ENCODE assay signal across 8 mouse cellular contexts in the genomic region with DNA sequence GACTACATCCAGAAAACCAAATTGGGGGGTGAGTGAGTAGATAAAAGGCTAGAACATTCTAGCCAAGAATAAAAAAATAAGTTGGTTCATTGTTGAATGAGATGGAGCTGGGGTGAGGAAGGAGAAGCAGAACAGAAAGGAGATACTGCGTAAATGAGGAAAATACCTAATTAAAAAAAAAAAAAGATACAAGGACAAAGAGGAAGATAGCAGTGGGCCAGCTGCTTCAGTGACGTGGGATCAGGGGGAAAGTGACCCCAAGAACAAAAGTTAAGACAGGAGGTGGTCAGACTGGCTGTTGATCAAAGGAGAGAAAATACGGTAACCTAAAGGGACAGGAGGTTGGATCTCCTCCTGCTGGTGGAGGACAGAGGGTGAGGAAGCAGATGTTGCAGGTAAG. TPM values are rescaled to one million over a fixed set of nuclear protein-coding genes. Genes with fewer than 3 reads are reported as not detected.
DNase-seq lines count a peak whose midpoint lies in the region; ATAC-seq and TF ChIP-seq lines count a peak whose summit lies in the region.

A gene (plus strand): TSS at position 301 of the 400 bp plus-strand sequence.

- in situ Hi-C loops in Patski (cut with MboI; ENCODE audit: low pct_unique_long_range_greater_than_20kb): loop anchor here (10.0 kb wide), 1 partner anchor 762 kb away; no protein-coding TSS in a partner anchor

- H3K27ac ChIP-seq in heart, postnatal 0 days (ENCODE audit: low read depth): peak within 1 kb of the TSS; percentile 89
- no peak within 1 kb of the TSS for H3K27ac ChIP-seq in forebrain, embryonic 15.5 days (replicated peaks)
- H3K27ac ChIP-seq in midbrain, embryonic 10.5 days (replicated peaks): peak within 1 kb of the TSS; percentile 77; the same call in 1 of the 2 replicates

- no peak for TF ChIP-seq EP300 in heart, postnatal 0 days (IDR thresholded peaks at IDR 0.05; ENCODE audit: low read depth)

- H3K9me3 ChIP-seq in heart, postnatal 0 days (replicated peaks; ENCODE audit: control insufficient read depth, low read length): no peaks in the 10 kb centered on the region
- H3K9me3 ChIP-seq in forebrain, embryonic 15.5 days: no peaks in the 10 kb centered on the region
- no peaks in the 10 kb centered on the region for H3K9me3 ChIP-seq in midbrain, embryonic 10.5 days (replicated peaks)

- H3K4me2 ChIP-seq in heart, postnatal 0 days (ENCODE audit: low read depth, low read length): peak within 1 kb of the TSS; percentile 68
- H3K4me2 ChIP-seq in forebrain, embryonic 15.5 days (replicated peaks): peak within 1 kb of the TSS; percentile 30

- CTCF ChIA-PET in Patski (lab: Charles Lee): interaction anchor here (0.6 kb wide), 1 partner anchor 12 kb away, joined by 3 read pairs; no protein-coding TSS in a partner anchor

- ATAC-seq in heart, postnatal 0 days (ENCODE audit: insufficient read depth, low read depth): no peak
- no peak for ATAC-seq in Patski
- no peak for ATAC-seq in forebrain, embryonic 15.5 days (replicated peaks)

- H3K27me3 ChIP-seq in heart, postnatal 0 days (ENCODE audit: control insufficient read depth, insufficient read depth, low read length): no peaks in the 10 kb centered on the region
- no peaks in the 10 kb centered on the region for H3K27me3 ChIP-seq in Patski
- H3K27me3 ChIP-seq in forebrain, embryonic 15.5 days: no peaks in the 10 kb centered on the region
- no peaks in the 10 kb centered on the region for H3K27me3 ChIP-seq in midbrain, embryonic 10.5 days (ENCODE audit: low read depth, poor library complexity, severe bottlenecking)

- intact Hi-C loops in gastrocnemius, postnatal 14 days (cut with DNase I; ENCODE audit: low total_unique reads): no loop called here

- POLR2A ChIA-PET in Patski (lab: Charles Lee): no interaction called here

- peak within 1 kb of the TSS; percentile 41 for H3K4me3 ChIP-seq in heart, postnatal 0 days (ENCODE audit: low read depth, low read length)
- no peak within 1 kb of the TSS for H3K4me3 ChIP-seq in forebrain, embryonic 15.5 days
- H3K4me3 ChIP-seq in midbrain, embryonic 10.5 days: no peak within 1 kb of the TSS

- H3K4me1 ChIP-seq in heart, postnatal 0 days (ENCODE audit: control insufficient read depth, insufficient read depth): peaks cover 6% of the 10 kb centered on the region; the same call in 1 of the 2 replicates
- H3K4me1 ChIP-seq in forebrain, embryonic 15.5 days: peaks cover 7% of the 10 kb centered on the region
- H3K4me1 ChIP-seq in midbrain, embryonic 10.5 days: peaks cover 8% of the 10 kb centered on the region

- TF ChIP-seq CTCF in heart, postnatal 0 days (IDR thresholded peaks at IDR 0.05; ENCODE audit: low read depth): no peak
- no peak for TF ChIP-seq CTCF in Patski (IDR thresholded peaks at IDR 0.05)

- no peaks in the 10 kb centered on the region for H3K36me3 ChIP-seq in heart, postnatal 0 days (replicated peaks; ENCODE audit: control insufficient read depth, insufficient read depth, low read length)
- H3K36me3 ChIP-seq in forebrain, embryonic 15.5 days: no peaks in the 10 kb centered on the region
- no peaks in the 10 kb centered on the region for H3K36me3 ChIP-seq in midbrain, embryonic 10.5 days

- DNase-seq in heart, postnatal 0 days (ENCODE audit: low spot score): no peak
- no peak for DNase-seq in heart, postnatal 4 days
- no peak for DNase-seq in Patski (ENCODE audit: low read depth, low spot score)
- DNase-seq in midbrain, embryonic 10.5 days (ENCODE audit: low spot score): no peak
- no peak for DNase-seq in layer of hippocampus, postnatal 36 days
- DNase-seq in cerebellum, adult 8-10 months: no peak
- DNase-seq in gastrocnemius, postnatal 14 days: no peak

- WGBS in heart, postnatal 0 days: 89% methylated on average over 3 of the region's 3 CpGs
- WGBS in forebrain, embryonic 15.5 days: 77% methylated on average over 3 of the region's 3 CpGs
- 81% methylated on average over 3 of the region's 3 CpGs for WGBS in midbrain, embryonic 10.5 days

- peak within 1 kb of the TSS; percentile 49 for H3K9ac ChIP-seq in heart, postnatal 0 days (replicated peaks; ENCODE audit: low read depth, low read length)
- H3K9ac ChIP-seq in forebrain, embryonic 15.5 days (replicated peaks): no peak within 1 kb of the TSS

RNA-seq across cellular contexts. Expression of the gene that starts here (rescaled TPM):
- total RNA-seq in heart, postnatal 0 days (2014; rRNA removed; ENCODE audit: low replicate concordance): 3.9 and 5.5 TPM in 2 replicates
- 6.3 and 7.9 TPM in 2 replicates for polyA plus RNA-seq in heart, postnatal 0 days (2015; fragmentation: Nextera tagmentation; extraction: Ambion mirVana)
- 1 to 10 TPM; 6.8 TPM for total RNA-seq in heart, postnatal 4 days (2021)
- 69.0 TPM for polyA plus RNA-seq in Patski (2021)
- 0.98 and 1.5 TPM in 2 replicates for polyA plus RNA-seq in forebrain, embryonic 15.5 days (2015; fragmentation: Nextera tagmentation; extraction: Ambion mirVana)
- polyA plus RNA-seq in midbrain, embryonic 10.5 days (2016; fragmentation: Nextera tagmentation; extraction: Ambion mirVana): 0.80 and 0.98 TPM in 2 replicates
- total RNA-seq in layer of hippocampus, postnatal 36 days (2021): 1 to 10 TPM; 5.9 to 6.1 TPM
- total RNA-seq in gastrocnemius, postnatal 14 days (2021): 1 to 10 TPM; 2.5 to 2.7 TPM
